Mouse (Mus musculus) left cerebral cortex, postnatal 4 days (tissue): Measurements from ENCODE around the gene Usp53. TPM values are rescaled to one million over a fixed set of nuclear protein-coding genes. Genes with fewer than 3 reads are reported as not detected.
"Not testable (repeated sequence)": the region's sequence is repeated elsewhere in the genome, so short reads cannot be mapped to it uniquely, and the experiment has no call there.

ENCODE experiments used
- DNase-seq: peaks from one replicate; pipeline ENCODE4 v3.0.0-alpha.2; 2022
- intact Hi-C: fragments of 180-260 bp; cut with DNase I; formaldehyde crosslinking; loops from one replicate; pipeline ENCODE4 v1.15.1; 2025
- total RNA-seq, 2 experiments: library from RNA; stranded (reverse); gene quantifications; 2 replicates each; pipeline ENCODE4 v1.2.3; 2021

The Usp53 gene
- total RNA-seq, 2 experiments from 2014 or later: 17.8 to 19.0 TPM

DNA sequence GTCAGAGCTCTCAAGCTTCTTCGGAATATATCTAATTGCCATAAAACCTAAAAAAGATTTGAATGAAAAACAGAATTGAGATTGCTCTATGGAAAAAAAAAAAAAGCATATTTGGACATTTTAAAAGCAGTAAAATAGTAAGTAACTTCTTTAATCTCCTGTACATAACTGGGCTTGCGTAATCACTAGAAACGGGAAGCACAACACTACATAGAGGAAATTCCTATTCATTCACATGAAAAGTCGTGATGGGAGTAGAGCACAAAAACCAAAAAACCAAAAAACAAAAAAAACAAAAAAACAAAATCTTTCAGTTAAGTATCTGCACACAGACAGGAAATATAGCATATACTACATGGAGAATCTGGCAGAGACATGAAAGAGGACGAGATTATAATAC is 20.0 kb downstream of the Usp53 start:
- intact Hi-C loops: no loop called here
- DNase-seq: no peak

- intact Hi-C loops: no loop called here
- DNase-seq: no peak
Measured at GRCm38 (mm10) chr3:122950129-122950528, 34.2 kb downstream of the Usp53 start.

- intact Hi-C loops: no loop called here
- no peak for DNase-seq
Measured at GRCm38 (mm10) chr3:122943387-122943890, 40.9 kb downstream of the Usp53 start.

DNA sequence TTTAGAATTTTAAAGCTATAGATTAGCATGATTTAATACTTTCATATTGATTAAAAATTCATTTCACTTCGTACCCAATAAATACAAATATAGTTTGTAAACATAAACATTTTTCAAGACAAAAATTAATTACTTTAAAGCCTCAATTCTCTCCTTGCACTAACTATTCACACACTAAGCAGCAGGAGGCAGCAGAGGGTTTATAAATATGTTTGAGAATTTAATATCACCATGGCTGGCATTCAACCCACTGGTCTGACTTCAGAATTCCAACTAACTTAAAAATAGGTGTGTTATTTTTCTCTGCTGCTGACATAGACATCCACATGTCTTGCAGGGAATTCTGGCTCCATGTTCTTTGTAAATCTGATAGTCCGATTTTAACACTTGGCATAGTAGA is 45.1 kb downstream of the Usp53 start:
- intact Hi-C loops: loop anchor here (5.0 to 10.0 kb wide), 2 partner anchors 163 to 386 kb away; no protein-coding TSS in a partner anchor
- DNase-seq: peak; percentile 25

- DNase-seq: not testable (repeated sequence)
- intact Hi-C loops: loop anchor here (5.0 to 10.0 kb wide), 2 partner anchors 165 to 388 kb away; no protein-coding TSS in a partner anchor
Measured at GRCm38 (mm10) chr3:122937176-122937575, 47.1 kb downstream of the Usp53 start.

GRCm38 (mm10) chr3:122932466-122932865 is 51.8 kb downstream of the Usp53 start:
- no peak for DNase-seq
- intact Hi-C loops: loop anchor here (10.0 kb wide), 1 partner anchor 392 kb away; no protein-coding TSS in a partner anchor

GRCm38 (mm10) chr3:122929723-122930122 is 54.6 kb downstream of the Usp53 start:
- DNase-seq: no peak
- intact Hi-C loops: loop anchor here (10.0 kb wide), 1 partner anchor 395 kb away; no protein-coding TSS in a partner anchor

GRCm38 (mm10) chr3:122924009-122924914 is 60.0 kb downstream of the Usp53 start, which contains the start of gene 1810037I17Rik:
1810037I17Rik (plus strand) TSS chr3:122924203.
- intact Hi-C loops: no loop called here
- DNase-seq: peak; percentile 98

GRCm38 (mm10) chr3:122923147-122923546 is 61.2 kb downstream of the Usp53 start:
- intact Hi-C loops: no loop called here
- no peak for DNase-seq

- no peak for DNase-seq
- intact Hi-C loops: no loop called here
Measured at GRCm38 (mm10) chr3:122921676-122922527, 62.4 kb downstream of the Usp53 start.

GRCm38 (mm10) chr3:122920572-122921435 is 63.5 kb downstream of the Usp53 start:
- intact Hi-C loops: no loop called here
- DNase-seq: no peak

DNA sequence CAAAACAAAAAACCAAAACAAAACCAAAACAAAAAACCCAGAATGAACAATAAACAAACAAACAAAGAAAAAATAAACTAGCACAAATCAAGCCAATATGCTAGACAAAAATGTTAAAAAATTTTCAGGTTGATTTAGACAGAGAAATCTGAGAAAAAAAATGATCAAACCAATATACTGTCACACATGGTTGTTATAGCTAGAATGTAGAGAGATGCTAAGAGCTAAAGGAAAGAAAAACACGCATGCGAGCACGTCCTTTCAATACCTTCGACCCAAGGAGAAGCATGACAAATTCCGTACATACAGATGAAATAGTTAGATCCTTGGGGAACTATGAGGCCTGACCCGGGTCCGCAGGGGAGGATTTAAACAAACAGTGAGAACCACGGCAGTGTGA is 65.0 kb downstream of the Usp53 start, which contains the start of gene Gm10959:
Gene Gm10959 (minus strand): TSS at position 101 of the 400 bp plus-strand sequence.
- intact Hi-C loops: no loop called here
- no peak for DNase-seq

GRCm38 (mm10) chr3:122918672-122919071 is 65.6 kb downstream of the Usp53 start:
- no peak for DNase-seq
- intact Hi-C loops: no loop called here

- intact Hi-C loops: no loop called here
- DNase-seq: no peak
Measured at GRCm38 (mm10) chr3:122916191-122916680, 68.1 kb downstream of the Usp53 start.

DNA sequence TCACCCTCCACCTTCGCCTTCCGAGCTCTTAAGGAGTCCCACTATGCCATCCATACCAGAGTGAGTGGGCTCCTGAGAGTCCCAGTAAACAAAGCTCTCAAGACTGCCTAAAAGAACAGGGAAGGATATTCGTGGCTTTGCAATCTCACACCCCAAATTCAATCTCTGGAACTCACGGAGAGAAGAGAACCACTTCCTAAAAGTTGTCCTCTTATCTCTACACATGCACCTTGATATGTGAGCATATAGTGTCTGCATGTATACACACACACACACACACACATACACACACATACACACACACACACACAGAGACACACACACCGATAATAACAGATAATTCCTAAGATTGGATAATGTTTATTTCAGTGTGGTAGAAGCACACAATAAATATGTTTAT is 68.8 kb downstream of the Usp53 start:
- DNase-seq: no peak
- intact Hi-C loops: no loop called here

GRCm38 (mm10) chr3:122907841-122908240 is 76.5 kb downstream of the Usp53 start:
- no peak for DNase-seq
- intact Hi-C loops: loop anchor here (10.0 kb wide), 1 partner anchor 123 kb away; no protein-coding TSS in a partner anchor

- peak; percentile 45 for DNase-seq
- intact Hi-C loops: loop anchor here (5.0 to 10.0 kb wide), 3 partner anchors 119 to 257 kb away; no protein-coding TSS in a partner anchor
Measured at GRCm38 (mm10) chr3:122903746-122904433, 80.4 kb downstream of the Usp53 start.

DNA sequence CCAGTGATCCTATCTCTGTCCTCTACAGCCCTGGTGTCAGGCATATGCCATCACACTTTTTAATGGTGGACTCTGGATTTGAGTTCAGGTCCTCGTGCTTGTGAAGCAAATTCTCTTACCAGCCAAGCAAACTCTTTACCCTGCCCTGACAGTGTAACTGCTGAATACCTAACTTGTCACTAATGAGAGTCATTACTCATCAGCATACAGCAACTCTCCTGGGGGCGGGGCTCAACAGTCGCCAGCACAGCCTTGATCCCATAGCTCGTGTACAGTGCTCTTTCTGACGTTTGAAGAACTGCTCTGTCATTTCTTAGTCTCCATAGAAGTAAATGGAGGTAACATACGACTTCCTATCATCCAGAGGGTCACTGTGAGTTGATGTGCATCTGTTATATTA is 86.1 kb downstream of the Usp53 start:
- intact Hi-C loops: no loop called here
- no peak for DNase-seq

DNA sequence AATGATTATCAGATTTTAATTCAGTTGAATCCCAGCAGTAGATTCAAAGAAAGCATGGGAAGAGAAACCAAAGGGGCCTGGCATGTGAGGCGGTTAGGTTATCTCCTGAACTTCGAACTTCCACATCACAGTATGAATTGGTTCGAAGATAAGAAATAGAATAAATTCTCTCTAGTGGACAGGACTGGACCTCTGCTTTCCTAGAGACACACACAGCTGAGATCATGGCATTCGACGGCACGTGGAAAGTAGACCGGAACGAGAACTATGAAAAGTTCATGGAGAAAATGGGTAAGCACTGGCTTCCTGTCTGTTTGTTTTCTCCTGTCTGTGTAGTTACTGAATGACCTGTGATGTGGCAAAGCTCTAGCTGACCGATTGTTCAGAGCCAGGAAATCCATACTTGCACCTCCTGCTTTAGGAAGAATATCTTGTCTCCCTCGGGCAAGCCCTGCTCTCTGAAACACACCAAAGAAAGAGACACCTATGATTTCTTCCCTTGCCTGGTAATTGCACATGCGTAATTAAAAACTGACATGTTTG is 89.0 kb downstream of the Usp53 start:
- intact Hi-C loops: no loop called here
- no peak for DNase-seq
